Mouse (Mus musculus): ENCODE measurements around the gene Gm49396.

DNA sequence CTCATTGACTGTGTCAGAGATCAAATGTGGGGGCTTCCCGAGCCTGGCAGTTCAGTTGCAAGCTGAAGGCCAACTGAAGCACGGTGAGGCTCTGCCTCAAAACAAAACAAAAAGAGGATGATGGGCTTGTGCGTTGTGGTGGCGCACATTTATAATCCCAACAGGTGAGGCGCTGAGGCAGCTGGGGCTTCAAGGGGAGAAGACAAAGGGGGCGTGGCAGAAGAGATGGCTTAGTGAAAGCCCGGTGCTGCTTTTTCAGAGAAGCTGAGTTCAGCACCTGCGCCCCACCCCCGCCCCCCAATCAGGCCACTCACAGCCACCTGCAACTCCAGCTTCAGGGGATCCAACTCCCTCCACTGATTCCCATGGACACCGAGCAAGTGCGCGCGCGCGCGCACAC lies 45.3 kb downstream of the Gm49396 start:
- no peak for TF ChIP-seq CTCF (IDR thresholded peaks at IDR 0.05; ENCODE audit: insufficient read depth, low read depth, low read length)
- no peak for TF ChIP-seq POLR2A (IDR thresholded peaks at IDR 0.05; ENCODE audit: insufficient read depth, low read depth, low read length)

Measured in olfactory bulb, adult 2 months (tissue).